Mouse (Mus musculus) myocyte (in vitro differentiated cells): ENCODE results near the gene Npy. TPM values are rescaled to one million over a fixed set of nuclear protein-coding genes. Genes with fewer than 3 reads are reported as not detected.

Experiments used
- H3K27me3 ChIP-seq: one replicate; pipeline ENCODE4 v1.6.1; 2011; ENCODE audit not compliant: control insufficient read depth, insufficient read depth, insufficient read length
- H3K36me3 ChIP-seq: one replicate; pipeline ENCODE4 v1.6.1; 2011; ENCODE audit not compliant: control insufficient read depth, insufficient read depth
- H3K4me2 ChIP-seq: one replicate; pipeline ENCODE4 v1.6.1; 2011; ENCODE audit warnings: low read depth, control low read depth
- H3K4me3 ChIP-seq: one replicate; pipeline ENCODE4 v1.5.1; 2011; ENCODE audit warnings: mild to moderate bottlenecking, control low read depth, moderate library complexity
- H3K79me2 ChIP-seq: one replicate; pipeline ENCODE4 v1.6.1; 2011; ENCODE audit not compliant: control insufficient read depth, insufficient read depth
- H3ac ChIP-seq: one replicate; pipeline ENCODE4 v1.6.1; 2011; ENCODE audit not compliant: control insufficient read depth, insufficient read length
- CEBPB ChIP-seq: IDR thresholded peaks from 2 replicates; pipeline ENCODE4 v1.6.1; 2011; ENCODE audit warnings: mild to moderate bottlenecking, moderate library complexity; ENCODE audit not compliant: poor library complexity, insufficient read depth, severe bottlenecking
- E2F4 ChIP-seq: IDR thresholded peaks from one replicate; pipeline ENCODE4 v1.6.1; 2011; ENCODE audit warnings: mild to moderate bottlenecking, control low read depth, moderate library complexity; ENCODE audit not compliant: insufficient read depth
- MAX ChIP-seq: IDR thresholded peaks from one replicate; pipeline ENCODE4 v1.6.1; 2011; ENCODE audit warnings: low read depth, mild to moderate bottlenecking, control low read depth
- MYOD1 ChIP-seq, 3 experiments: IDR thresholded peaks; one replicate each; pipeline ENCODE4 v1.6.1; 2011; ENCODE audit warnings: control low read depth in 2 of 3, low read depth in 2 of 3, mild to moderate bottlenecking in 2 of 3, moderate library complexity in 1 of 3; ENCODE audit not compliant: insufficient read length in 2 of 3, control insufficient read depth in 1 of 3
- MYOG ChIP-seq, 3 experiments: IDR thresholded peaks; one replicate each; pipeline ENCODE4 v1.6.1; 2011; ENCODE audit warnings: control low read depth in 2 of 3, low read depth in 2 of 3, mild to moderate bottlenecking in 2 of 3; ENCODE audit not compliant: insufficient read length in 2 of 3, control insufficient read depth in 1 of 3, insufficient read depth in 1 of 3
- POLR2A ChIP-seq: IDR thresholded peaks from one replicate; pipeline ENCODE4 v1.6.1; 2011; ENCODE audit warnings: low read depth, mild to moderate bottlenecking, control low read depth, moderate library complexity; ENCODE audit not compliant: insufficient read length
- POLR2AphosphoS2 ChIP-seq: IDR thresholded peaks from one replicate; pipeline ENCODE4 v1.6.1; 2011; ENCODE audit warnings: low read depth, control low read depth; ENCODE audit not compliant: insufficient read length
- REST ChIP-seq: IDR thresholded peaks from one replicate; pipeline ENCODE4 v1.6.1; 2011; ENCODE audit warnings: mild to moderate bottlenecking, control low read depth, moderate library complexity; ENCODE audit not compliant: insufficient read depth, insufficient read length
- SRF ChIP-seq: IDR thresholded peaks from one replicate; pipeline ENCODE4 v1.6.1; 2011; ENCODE audit warnings: low read depth; ENCODE audit not compliant: control insufficient read depth, insufficient read length
- TCF12 ChIP-seq: IDR thresholded peaks from one replicate; pipeline ENCODE4 v1.6.1; 2011; ENCODE audit warnings: mild to moderate bottlenecking, control low read depth; ENCODE audit not compliant: poor library complexity, insufficient read depth, severe bottlenecking
- TCF3 ChIP-seq: IDR thresholded peaks from one replicate; pipeline ENCODE4 v1.6.1; 2011; ENCODE audit warnings: low read depth, control low read depth; ENCODE audit not compliant: insufficient read length
- USF1 ChIP-seq: IDR thresholded peaks from one replicate; pipeline ENCODE4 v1.6.1; 2011; ENCODE audit warnings: low read depth, mild to moderate bottlenecking, control low read depth, moderate library complexity
- polyA plus RNA-seq: library from polyadenylated mRNA; unstranded; fragments of >200 nt; fragmentation: generic; extraction: Trizol; gene quantifications from one replicate; pipeline ENCODE4 v1.2.1, GENCODE M21; 2012; ENCODE audit warnings: missing spikeins

Npy gene
- polyA plus RNA-seq, 1 experiment, result not detected

DNA sequence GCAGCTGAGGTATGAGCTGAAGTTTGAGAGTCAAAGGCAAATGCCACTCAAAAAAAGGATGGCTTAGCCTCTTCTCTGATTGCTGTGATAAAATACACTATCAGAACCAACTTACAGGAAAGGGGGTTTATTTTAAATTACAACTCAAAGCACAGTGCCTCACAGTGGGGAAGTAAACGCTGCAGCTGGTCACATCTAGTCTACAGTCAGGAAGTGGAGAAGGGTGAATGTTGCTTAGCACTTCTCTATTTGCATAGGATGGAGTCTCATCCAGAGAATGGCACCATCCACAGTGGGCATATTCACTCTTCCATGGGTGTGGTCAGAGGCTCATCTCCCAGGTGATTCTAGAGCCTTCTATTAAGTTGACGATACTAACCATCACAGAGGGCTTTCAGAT, 9.1 kb downstream of the Npy start:
- Histone ChIP-seq H3K36me3 (no peaks in the 10 kb centered on the region), H3ac (no peak overlapping the region), H3K4me3 (no peak overlapping the region), H3K79me2 (no peaks in the 10 kb centered on the region), H3K27me3 (no peaks in the 10 kb centered on the region), H3K4me2 (no peak overlapping the region)
- TF ChIP-seq MYOG (IDR thresholded peaks at IDR 0.05; ENCODE audit: control insufficient read depth in 1 of 3, insufficient read depth in 1 of 3, insufficient read length in 2 of 3, low read depth in 2 of 3), result no peak
- no peak for TF ChIP-seq POLR2AphosphoS2
- TF ChIP-seq CEBPB, result no peak
- no peak for TF ChIP-seq MAX
- no peak for TF ChIP-seq POLR2A
- TF ChIP-seq MYOD1 (IDR thresholded peaks at IDR 0.05; ENCODE audit: control insufficient read depth in 1 of 3, insufficient read length in 2 of 3, low read depth in 2 of 3), result no peak
- TF ChIP-seq E2F4, result no peak
- no peak for TF ChIP-seq USF1
- no peak for TF ChIP-seq TCF3
- TF ChIP-seq REST, result no peak
- TF ChIP-seq SRF, result no peak

DNA sequence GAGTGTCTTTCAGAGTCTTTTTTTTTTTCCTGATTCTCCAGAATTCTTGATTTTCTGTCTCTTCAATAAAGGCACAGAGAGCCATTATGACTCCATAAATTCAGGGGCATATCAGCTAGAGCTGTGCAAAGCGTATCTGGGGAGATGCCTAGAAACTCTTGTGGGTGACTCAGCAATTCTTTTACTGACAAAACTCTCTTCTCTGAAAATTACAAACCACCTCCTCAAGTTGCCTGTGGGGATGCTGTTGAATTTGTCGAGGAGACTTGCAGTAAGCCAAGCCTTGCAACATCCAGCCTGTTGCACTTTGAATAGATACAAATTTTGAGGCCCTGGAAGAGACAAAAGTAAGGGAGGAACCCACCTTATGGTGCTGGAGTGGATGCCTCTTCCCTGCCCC, 34.3 kb downstream of the Npy start:
- H3K79me2 ChIP-seq, result no peaks in the 10 kb centered on the region
- TF ChIP-seq USF1 (no peak), MYOG (IDR thresholded peaks at IDR 0.05; ENCODE audit: control insufficient read depth in 1 of 3, insufficient read depth in 1 of 3, insufficient read length in 2 of 3, low read depth in 2 of 3) (no peak), SRF (no peak), REST (no peak), POLR2AphosphoS2 (no peak), E2F4 (no peak), TCF12 (no peak), MYOD1 (IDR thresholded peaks at IDR 0.05; ENCODE audit: control insufficient read depth in 1 of 3, insufficient read length in 2 of 3, low read depth in 2 of 3) (no peak), POLR2A (no peak), CEBPB (no peak)
- H3K27me3 ChIP-seq, result no peaks in the 10 kb centered on the region

GRCm38 (mm10) chr6:49867571-49867970, 45.1 kb downstream of the Npy start:
- TF ChIP-seq USF1 (no peak), REST (no peak), E2F4 (no peak), MYOD1 (IDR thresholded peaks at IDR 0.05; ENCODE audit: control insufficient read depth in 1 of 3, insufficient read length in 2 of 3, low read depth in 2 of 3) (no peak), SRF (no peak), POLR2AphosphoS2 (no peak), CEBPB (no peak), MYOG (IDR thresholded peaks at IDR 0.05; ENCODE audit: control insufficient read depth in 1 of 3, insufficient read depth in 1 of 3, insufficient read length in 2 of 3, low read depth in 2 of 3) (no peak), POLR2A (no peak), TCF3 (no peak), MAX (no peak)
- no peak overlapping the region for H3ac ChIP-seq
- no peaks in the 10 kb centered on the region for H3K27me3 ChIP-seq
- H3K4me3 ChIP-seq, result no peak overlapping the region
- no peak overlapping the region for H3K4me2 ChIP-seq
- H3K79me2 ChIP-seq, result no peaks in the 10 kb centered on the region
- H3K36me3 ChIP-seq, result no peaks in the 10 kb centered on the region

More for the DNA sequence above, 34.3 kb downstream of the Npy start:
- no peaks in the 10 kb centered on the region for H3K36me3 ChIP-seq
- H3K4me3 ChIP-seq, result no peak overlapping the region
- H3K4me2 ChIP-seq, result no peak overlapping the region
- H3ac ChIP-seq, result no peak overlapping the region

DNA sequence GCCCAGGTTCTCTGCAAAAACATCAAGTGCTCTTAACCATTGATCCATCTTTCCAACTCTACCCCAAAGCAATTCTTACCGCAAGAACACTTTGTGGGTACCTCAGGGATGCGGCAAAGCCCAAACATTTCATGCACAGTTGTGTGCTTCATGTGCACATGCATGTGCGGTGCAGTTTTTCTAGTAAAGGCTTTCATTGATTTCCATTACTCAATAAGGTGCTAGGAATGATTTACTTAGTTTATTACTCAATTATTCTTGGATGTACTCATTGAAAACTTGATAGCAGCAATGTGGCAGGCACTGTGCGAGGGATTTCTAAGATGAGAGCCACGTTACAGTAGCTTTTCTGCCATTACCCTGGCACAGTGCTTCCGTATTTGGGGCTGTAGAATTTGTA, 48.6 kb downstream of the Npy start:
- Histone ChIP-seq H3K79me2 (no peaks in the 10 kb centered on the region), H3K36me3 (no peaks in the 10 kb centered on the region), H3K27me3 (no peaks in the 10 kb centered on the region), H3K4me3 (no peak overlapping the region), H3ac (no peak overlapping the region), H3K4me2 (no peak overlapping the region)
- no peak for TF ChIP-seq CEBPB
- TF ChIP-seq MYOG (IDR thresholded peaks at IDR 0.05; ENCODE audit: control insufficient read depth in 1 of 3, insufficient read depth in 1 of 3, insufficient read length in 2 of 3, low read depth in 2 of 3), result no peak
- no peak for TF ChIP-seq TCF3
- TF ChIP-seq MAX, result no peak
- TF ChIP-seq POLR2A, result no peak
- no peak for TF ChIP-seq TCF12
- TF ChIP-seq REST, result no peak
- no peak for TF ChIP-seq E2F4
- TF ChIP-seq MYOD1 (IDR thresholded peaks at IDR 0.05; ENCODE audit: control insufficient read depth in 1 of 3, insufficient read length in 2 of 3, low read depth in 2 of 3), result no peak
- no peak for TF ChIP-seq SRF
- TF ChIP-seq USF1, result no peak
- no peak for TF ChIP-seq POLR2AphosphoS2

DNA sequence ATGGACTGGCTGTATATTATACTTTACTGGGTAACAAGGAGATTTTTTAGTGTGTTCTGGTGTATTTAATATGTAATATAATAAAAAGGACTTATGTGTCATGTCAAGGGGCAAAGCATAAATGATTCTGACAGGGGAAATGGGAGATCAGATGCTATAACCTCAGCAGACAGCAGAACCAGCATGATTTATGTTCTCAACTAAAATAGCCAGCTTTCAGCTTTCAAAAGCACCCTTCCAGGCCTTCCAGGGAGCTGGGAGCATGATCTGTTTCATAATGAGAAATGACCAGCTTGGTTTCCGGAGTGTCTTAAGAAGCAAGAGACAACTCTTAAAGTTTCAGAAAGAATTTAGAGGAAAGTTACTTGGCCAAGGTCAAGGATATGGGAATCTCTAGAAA, 51.0 kb downstream of the Npy start:
- Histone ChIP-seq H3K27me3 (no peaks in the 10 kb centered on the region), H3K79me2 (no peaks in the 10 kb centered on the region), H3K4me2 (no peak overlapping the region), H3ac (no peak overlapping the region), H3K36me3 (no peaks in the 10 kb centered on the region), H3K4me3 (no peak overlapping the region)
- TF ChIP-seq POLR2AphosphoS2 (no peak), USF1 (no peak), REST (no peak), TCF12 (no peak), POLR2A (no peak), TCF3 (no peak), SRF (no peak), MYOD1 (IDR thresholded peaks at IDR 0.05; ENCODE audit: control insufficient read depth in 1 of 3, insufficient read length in 2 of 3, low read depth in 2 of 3) (no peak), MAX (no peak), MYOG (IDR thresholded peaks at IDR 0.05; ENCODE audit: control insufficient read depth in 1 of 3, insufficient read depth in 1 of 3, insufficient read length in 2 of 3, low read depth in 2 of 3) (no peak), CEBPB (no peak), E2F4 (no peak)
